Mouse (Mus musculus) neural tube, embryonic 14.5 days (tissue): ENCODE measurements around the gene 4930595D18Rik. TPM values are rescaled to one million over a fixed set of nuclear protein-coding genes. Genes with fewer than 3 reads are reported as not detected.

Source experiments
- ATAC-seq: fragments of 200-750 bp; cut with Nextera tagmentation; 2 replicates; pipeline ENCODE4 v1.8.0; 2017; ENCODE audit warnings: low read depth, mild to moderate bottlenecking, moderate TSS enrichment, moderate library complexity
- H3K27ac ChIP-seq: fragments of 300-500 bp; sonication (generic); 2 replicates; pipeline ENCODE4 v1.5.1; 2014; ENCODE audit warnings: low read depth, mild to moderate bottlenecking, control low read depth, low read length, moderate library complexity, mixed read lengths
- H3K27me3 ChIP-seq: fragments of 300-500 bp; sonication (generic); 2 replicates; pipeline ENCODE4 v1.6.1; 2014; ENCODE audit warnings: low read length; ENCODE audit not compliant: control insufficient read depth, insufficient read depth
- H3K36me3 ChIP-seq: fragments of 300-500 bp; sonication (generic); 2 replicates; pipeline ENCODE4 v1.6.1; 2014; ENCODE audit warnings: low read length, mixed read lengths; ENCODE audit not compliant: control insufficient read depth, insufficient read depth
- H3K4me1 ChIP-seq: fragments of 300-500 bp; sonication (generic); 2 replicates; pipeline ENCODE4 v1.6.1; 2014; ENCODE audit warnings: low read length; ENCODE audit not compliant: control insufficient read depth, insufficient read depth
- H3K4me2 ChIP-seq: fragments of 300-500 bp; sonication (generic); 2 replicates; pipeline ENCODE4 v1.6.1; 2014; ENCODE audit warnings: mild to moderate bottlenecking, low read depth, low read length, control low read depth
- H3K4me3 ChIP-seq: fragments of 300-500 bp; sonication (generic); 2 replicates; pipeline ENCODE4 v1.5.1; 2014; ENCODE audit warnings: low read depth, low read length, control low read depth, mixed read lengths
- H3K9ac ChIP-seq: fragments of 300-500 bp; sonication (generic); replicated peaks from 2 replicates; pipeline ENCODE4 v1.6.1; 2014; ENCODE audit warnings: low read depth, mild to moderate bottlenecking, control low read depth, low read length, mixed read lengths
- H3K9me3 ChIP-seq: fragments of 300-500 bp; sonication (generic); 2 replicates; pipeline ENCODE4 v1.6.1; 2016; ENCODE audit warnings: low read length; ENCODE audit not compliant: control insufficient read depth
- WGBS: fragments of 180-500 bp; shearing (Covaris S2); extraction: QIAGEN DNeasy Blood & Tissue Kit; methylation state at CpG from one replicate; pipeline ENCODE4 v1.1.7; 2014; 5-methylcytosine and 5-hydroxymethylcytosine counted together
- polyA plus RNA-seq: library from polyadenylated mRNA; unstranded; fragments of >200 nt; fragmentation: Nextera tagmentation; extraction: Ambion mirVana; gene quantifications from 2 replicates; pipeline ENCODE4 v1.2.1, GENCODE M21; 2014

Gene 4930595D18Rik
- not detected in 2 replicates for polyA plus RNA-seq

DNA sequence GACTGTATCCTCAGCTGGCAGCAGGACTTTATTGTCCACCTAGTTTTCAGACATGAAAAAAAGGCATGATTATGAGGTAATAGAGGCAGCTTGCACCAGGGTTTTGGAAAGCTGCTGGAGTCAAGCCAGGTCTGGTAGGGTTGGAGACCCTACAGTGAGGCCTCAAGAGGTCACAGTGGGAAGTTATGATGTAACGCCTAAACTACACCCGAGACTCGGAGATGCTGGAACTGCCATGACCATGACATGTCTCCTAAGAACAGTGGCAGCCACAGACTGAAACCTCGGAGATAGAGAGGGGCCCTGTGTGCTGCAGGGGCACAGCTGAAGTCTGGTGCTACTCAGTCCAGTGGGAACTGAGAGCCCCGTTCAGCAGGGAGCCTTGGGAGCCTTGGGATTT lies at the start of gene 4930595D18Rik:
Gene 4930595D18Rik, minus strand, starts transcription at position 16 of the 400 bp plus-strand sequence.
- Histone ChIP-seq H3K4me1 (no peaks in the 10 kb centered on the region), H3K9ac (no peak within 1 kb of the TSS), H3K36me3 (no peaks in the 10 kb centered on the region), H3K4me2 (no peak within 1 kb of the TSS), H3K4me3 (no peak within 1 kb of the TSS), H3K27ac (no peak within 1 kb of the TSS), H3K27me3 (no peaks in the 10 kb centered on the region), H3K9me3 (no peaks in the 10 kb centered on the region)
- 73% methylated on average over 5 of the region's 5 CpGs for WGBS
- no peak for ATAC-seq

DNA sequence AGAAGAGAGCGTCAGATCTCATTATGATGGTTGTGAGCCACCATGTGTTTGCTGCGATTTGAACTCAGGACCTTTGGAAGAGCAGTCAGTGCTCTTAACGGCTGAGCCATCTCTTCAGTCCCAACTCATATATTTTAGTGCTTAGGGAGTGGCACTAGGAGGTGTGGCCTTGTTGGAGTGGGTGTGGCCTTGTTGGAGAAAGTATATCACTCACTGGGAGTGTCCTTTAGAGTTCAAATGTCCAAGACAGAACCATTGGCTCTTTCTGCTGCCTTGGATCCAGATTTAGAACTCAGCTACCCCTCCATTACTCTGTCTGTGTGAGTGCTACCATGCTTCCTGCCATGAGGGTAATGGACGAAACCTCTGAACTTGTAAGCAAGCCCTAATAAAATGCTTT lies 49.5 kb upstream of the 4930595D18Rik start:
- Histone ChIP-seq H3K36me3 (no peaks in the 10 kb centered on the region; the same call in 1 of the 2 replicates), H3K4me3 (no peak overlapping the region)

DNA sequence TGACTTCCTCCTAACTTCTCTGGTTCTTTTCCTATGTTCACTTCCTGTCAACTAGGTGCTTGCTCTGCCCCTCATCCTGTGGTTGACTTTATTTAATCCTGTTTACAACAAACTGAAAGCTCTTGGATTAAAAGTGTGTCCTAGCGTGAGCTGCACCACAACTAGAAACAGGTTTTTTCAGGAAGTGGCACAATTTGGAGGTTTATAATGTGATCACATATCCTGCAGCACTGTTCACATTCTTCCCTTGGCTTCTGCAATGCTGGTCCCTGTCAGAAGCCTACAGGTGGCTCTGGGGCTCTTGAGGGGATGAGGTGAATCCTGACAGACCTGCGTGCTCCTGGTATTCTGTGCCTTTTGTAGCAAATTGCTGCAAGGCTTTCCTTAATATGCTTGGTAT lies 46.5 kb upstream of the 4930595D18Rik start:
- no peak overlapping the region for H3K4me2 ChIP-seq
- 97% methylated on average over 2 of the region's 2 CpGs for WGBS

More for the DNA sequence above, 49.5 kb upstream of the 4930595D18Rik start:
- no peak for ATAC-seq
- Histone ChIP-seq H3K9ac (no peak overlapping the region), H3K27me3 (no peaks in the 10 kb centered on the region), H3K4me1 (0 out of 2 replicates have a peak, but pooled peaks cover 3% of the 10 kb centered on the region), H3K27ac (no peak overlapping the region), H3K4me2 (no peak overlapping the region), H3K9me3 (no peaks in the 10 kb centered on the region)
- 88% methylated on average over 4 of the region's 4 CpGs for WGBS

DNA sequence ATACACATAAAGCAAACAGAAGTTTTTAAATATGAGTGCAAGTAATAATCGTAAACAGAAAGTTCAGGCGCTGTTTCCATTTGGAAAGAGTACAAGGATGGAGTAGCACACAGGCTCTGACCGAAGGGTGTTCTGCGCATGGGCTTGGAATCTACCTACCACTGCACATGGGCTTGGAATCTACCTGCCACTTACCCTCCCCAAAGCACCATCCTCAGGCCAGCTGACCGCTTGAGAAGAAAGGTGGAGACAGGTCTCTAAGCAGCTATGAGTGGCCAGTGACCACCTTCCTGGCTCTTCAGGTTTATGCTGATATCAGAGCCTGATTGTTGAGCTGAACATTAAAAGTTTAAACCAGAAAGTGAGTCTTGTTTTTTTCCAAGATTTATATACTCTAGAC lies 44.2 kb upstream of the 4930595D18Rik start:
- Histone ChIP-seq H3K9ac (no peak overlapping the region), H3K4me3 (no peak overlapping the region), H3K9me3 (no peaks in the 10 kb centered on the region), H3K4me1 (no peaks in the 10 kb centered on the region), H3K27ac (no peak overlapping the region), H3K27me3 (no peaks in the 10 kb centered on the region), H3K36me3 (no peaks in the 10 kb centered on the region), H3K4me2 (no peak overlapping the region)
- no peak for ATAC-seq
- 95% methylated on average over 5 of the region's 5 CpGs for whole genome bisulfite sequencing

More for the DNA sequence above, 46.5 kb upstream of the 4930595D18Rik start:
- Histone ChIP-seq H3K9ac (no peak overlapping the region), H3K4me3 (no peak overlapping the region), H3K4me1 (no peaks in the 10 kb centered on the region), H3K27me3 (no peaks in the 10 kb centered on the region), H3K36me3 (no peaks in the 10 kb centered on the region), H3K9me3 (no peaks in the 10 kb centered on the region), H3K27ac (no peak overlapping the region)
- no peak for ATAC-seq

DNA sequence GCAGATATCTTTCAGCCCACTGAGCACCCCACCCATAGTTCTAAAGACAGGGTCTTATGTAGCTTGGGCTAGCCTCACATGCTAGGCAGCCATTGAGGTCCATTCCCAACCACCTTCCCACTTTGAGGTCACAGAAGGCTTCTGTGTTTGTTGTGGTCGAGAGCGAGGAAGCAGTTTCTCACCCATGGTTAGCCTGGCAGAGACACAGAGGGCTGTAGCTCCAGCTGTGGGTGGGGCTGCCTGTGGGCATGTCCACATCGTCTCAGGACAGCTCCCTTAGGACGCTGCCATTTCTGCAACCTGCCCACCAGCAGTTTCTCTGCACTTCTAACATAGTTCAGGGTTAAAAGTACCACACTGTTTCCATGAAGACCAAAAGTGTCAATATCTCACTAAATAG lies 43.1 kb upstream of the 4930595D18Rik start:
- Histone ChIP-seq H3K27ac (no peak overlapping the region), H3K27me3 (no peaks in the 10 kb centered on the region), H3K4me1 (no peaks in the 10 kb centered on the region), H3K36me3 (0 out of 2 replicates have a peak, but pooled peaks cover under 1% of the 10 kb centered on the region), H3K9ac (no peak overlapping the region), H3K9me3 (no peaks in the 10 kb centered on the region), H3K4me2 (no peak overlapping the region), H3K4me3 (no peak overlapping the region)
- 83% methylated on average over 4 of the region's 4 CpGs for WGBS
- no peak for ATAC-seq

DNA sequence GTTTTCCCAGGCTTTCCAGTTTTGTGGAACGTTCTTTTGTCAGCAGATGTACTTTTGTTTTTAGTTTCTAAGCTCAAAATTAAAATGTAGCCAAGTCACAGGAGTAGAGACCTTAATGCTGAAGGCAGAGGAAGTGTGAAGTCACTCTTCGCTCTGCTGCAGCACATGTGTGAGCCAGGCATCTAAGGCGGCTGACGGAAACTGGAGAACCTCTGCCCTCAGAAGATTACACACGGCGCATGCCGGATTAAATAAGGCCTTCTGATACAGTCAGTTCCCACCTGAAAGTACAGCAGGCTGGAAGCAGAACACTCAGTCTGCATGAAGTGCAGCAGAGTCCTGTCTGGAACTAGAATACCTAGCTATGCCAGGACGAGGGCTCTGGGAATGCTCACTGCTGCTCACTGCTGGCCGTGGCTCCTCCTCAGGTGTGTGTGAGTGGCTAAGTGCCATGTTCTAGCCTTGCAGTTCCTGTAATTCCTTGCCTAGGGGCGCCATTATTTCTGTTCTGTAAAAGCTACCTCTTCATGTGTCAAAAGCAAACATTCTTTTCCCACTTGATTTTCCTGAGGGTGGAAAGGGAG lies 41.0 kb upstream of the 4930595D18Rik start:
- Histone ChIP-seq H3K4me2 (no peak overlapping the region), H3K27me3 (no peaks in the 10 kb centered on the region), H3K36me3 (0 out of 2 replicates have a peak, but pooled peaks cover 10% of the 10 kb centered on the region), H3K27ac (no peak overlapping the region), H3K4me3 (no peak overlapping the region), H3K9ac (no peak overlapping the region), H3K4me1 (no peaks in the 10 kb centered on the region), H3K9me3 (no peaks in the 10 kb centered on the region)
- WGBS: 84% methylated on average over 10 of the region's 10 CpGs
- ATAC-seq: no peak

DNA sequence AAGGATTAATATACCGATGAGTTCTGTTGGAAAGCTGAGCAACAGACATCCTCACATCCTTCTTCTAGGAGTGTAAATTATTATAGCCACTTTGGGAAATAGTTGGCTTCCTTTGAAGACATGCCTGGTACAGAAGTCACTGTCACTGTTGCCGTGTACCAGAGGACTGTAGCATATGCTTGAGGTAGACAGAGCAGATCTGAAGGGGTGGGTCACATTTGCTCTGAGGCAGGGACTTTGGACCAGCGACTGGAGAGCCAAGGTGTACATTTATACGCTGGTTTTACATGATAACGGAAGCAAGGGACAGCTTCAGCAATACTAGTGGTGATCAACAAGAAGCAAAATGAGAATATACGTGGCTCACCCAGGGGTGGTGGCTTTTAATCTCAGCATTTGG lies 34.6 kb upstream of the 4930595D18Rik start:
- Histone ChIP-seq H3K36me3 (0 out of 2 replicates have a peak, but pooled peaks cover 10% of the 10 kb centered on the region), H3K9ac (no peak overlapping the region), H3K4me1 (no peaks in the 10 kb centered on the region), H3K4me2 (no peak overlapping the region), H3K9me3 (no peaks in the 10 kb centered on the region), H3K4me3 (no peak overlapping the region), H3K27me3 (no peaks in the 10 kb centered on the region), H3K27ac (no peak overlapping the region)
- no peak for ATAC-seq
- 98% methylated on average over 6 of the region's 6 CpGs for whole genome bisulfite sequencing

DNA sequence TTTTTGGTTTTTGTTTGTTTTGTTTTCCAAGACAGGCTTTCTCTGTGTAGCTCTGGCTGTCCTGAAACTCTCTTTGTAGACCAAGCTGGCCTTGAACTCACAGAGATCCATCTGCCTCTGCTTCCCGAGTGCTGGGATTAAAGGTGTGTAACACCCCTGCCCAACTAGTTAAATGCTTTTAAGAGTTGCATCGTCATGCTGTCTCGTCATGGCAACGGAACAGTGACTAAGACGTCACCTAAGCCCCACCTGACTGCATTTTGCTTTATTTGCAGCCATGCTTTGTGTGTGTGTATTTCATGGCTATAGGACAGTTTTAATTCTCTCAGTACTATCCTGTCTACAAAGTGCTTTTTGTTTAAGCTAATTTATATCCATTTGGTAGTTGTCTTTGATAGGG lies 27.4 kb upstream of the 4930595D18Rik start:
- Histone ChIP-seq H3K36me3 (no peaks in the 10 kb centered on the region), H3K9ac (no peak overlapping the region), H3K27me3 (no peaks in the 10 kb centered on the region), H3K4me1 (no peaks in the 10 kb centered on the region), H3K4me2 (no peak overlapping the region), H3K4me3 (no peak overlapping the region), H3K9me3 (no peaks in the 10 kb centered on the region), H3K27ac (no peak overlapping the region)
- 69% methylated on average over 5 of the region's 5 CpGs for WGBS
- ATAC-seq: no peak

DNA sequence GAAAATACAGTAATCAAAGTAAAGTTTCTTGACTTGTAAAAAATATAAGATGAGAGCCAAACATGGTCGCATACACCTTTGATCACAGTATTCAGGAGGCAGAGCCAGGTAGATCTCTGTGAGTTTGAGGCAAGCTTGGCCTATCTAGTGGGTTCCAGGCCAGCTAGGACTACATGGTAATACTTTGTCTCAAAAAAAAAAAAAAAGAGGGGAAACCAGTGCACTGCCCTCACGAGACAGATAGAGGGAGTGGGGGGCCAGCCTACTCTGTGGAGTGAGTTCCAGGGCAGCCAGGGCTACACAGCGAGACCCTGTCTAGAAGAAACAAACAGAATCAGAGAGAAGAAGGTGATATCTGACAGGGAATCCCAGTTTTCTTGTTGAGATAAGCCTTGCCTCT lies 23.4 kb upstream of the 4930595D18Rik start:
- Histone ChIP-seq H3K4me2 (no peak overlapping the region), H3K4me3 (no peak overlapping the region), H3K27ac (no peak overlapping the region), H3K9me3 (no peaks in the 10 kb centered on the region), H3K36me3 (no peaks in the 10 kb centered on the region), H3K9ac (no peak overlapping the region), H3K4me1 (peaks cover 4% of the 10 kb centered on the region; the same call in 1 of the 2 replicates), H3K27me3 (no peaks in the 10 kb centered on the region)
- ATAC-seq: no peak
- WGBS: 85% methylated on average over 3 of the region's 3 CpGs
